Mouse (Mus musculus) lung, adult 2 months (tissue): ENCODE measurements around the gene Umps.

Experiments used
- CTCF ChIP-seq: fragments of 200-500 bp; IDR thresholded peaks from 2 replicates; pipeline ENCODE4 v1.5.1; 2011; ENCODE audit warnings: mild to moderate bottlenecking, low read length, control low read depth; ENCODE audit not compliant: insufficient read depth
- POLR2A ChIP-seq: fragments of 200-500 bp; IDR thresholded peaks from 2 replicates; pipeline ENCODE4 v1.6.1; 2011; ENCODE audit warnings: low read depth, mild to moderate bottlenecking, control low read depth, low read length, borderline replicate concordance; ENCODE audit errors: extremely low read depth

DNA sequence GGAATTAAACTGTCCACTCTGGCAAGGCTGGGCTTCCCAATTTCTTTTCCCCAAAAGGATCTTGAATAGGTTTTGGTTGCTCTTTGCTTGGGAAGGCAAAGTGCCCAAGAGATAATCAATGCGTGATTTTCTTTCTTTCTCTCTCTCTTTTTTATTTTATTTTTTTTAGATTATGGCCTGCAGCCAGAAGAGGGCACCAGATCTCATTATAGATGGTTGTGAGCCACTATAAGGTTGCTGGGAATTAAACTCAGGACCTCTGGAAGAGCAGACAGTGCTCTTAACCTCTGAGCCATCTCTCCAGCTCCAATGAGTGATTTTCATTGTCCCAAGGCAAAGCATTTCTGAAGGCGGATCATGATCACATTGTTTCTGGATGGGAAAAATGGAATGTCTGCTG is 42.7 kb upstream of the Umps start:
- no peak for TF ChIP-seq CTCF
- no peak for TF ChIP-seq POLR2A
